Mouse (Mus musculus) urinary bladder, postnatal 14 days (tissue): ENCODE data around the gene Flrt1.
A peak's percentile ranks its signal among the peaks of the same experiment; 100 is the strongest.
"Not testable (repeated sequence)": the region's sequence is repeated elsewhere in the genome, so short reads cannot be mapped to it uniquely, and the experiment has no call there.

ENCODE experiments used
- DNase-seq: peaks from one replicate; pipeline ENCODE4 v3.0.0; 2021; ENCODE audit warnings: low spot score

Gene Flrt1

GRCm38 (mm10) chr19:7103349-7103992 lies 2.1 kb downstream of the Flrt1 start:
- no peak for DNase-seq

GRCm38 (mm10) chr19:7102039-7102438 lies 3.5 kb downstream of the Flrt1 start:
- DNase-seq = no peak

GRCm38 (mm10) chr19:7099620-7100155 lies 5.8 kb downstream of the Flrt1 start:
- DNase-seq = no peak

GRCm38 (mm10) chr19:7092756-7093155 lies 12.8 kb downstream of the Flrt1 start:
- DNase-seq = no peak

GRCm38 (mm10) chr19:7091448-7092050 lies 14.0 kb downstream of the Flrt1 start:
- DNase-seq = no peak

- DNase-seq = no peak
Measured at GRCm38 (mm10) chr19:7090369-7091064, 15.0 kb downstream of the Flrt1 start.

GRCm38 (mm10) chr19:7089842-7090251 lies 15.7 kb downstream of the Flrt1 start:
- no peak for DNase-seq

GRCm38 (mm10) chr19:7089050-7089449 lies 16.5 kb downstream of the Flrt1 start:
- no peak for DNase-seq

- DNase-seq = no peak
Measured at GRCm38 (mm10) chr19:7088558-7088957, 17.0 kb downstream of the Flrt1 start.

- DNase-seq = no peak
Measured at GRCm38 (mm10) chr19:7084734-7085133, 20.8 kb downstream of the Flrt1 start.

GRCm38 (mm10) chr19:7083035-7083794 lies 22.3 kb downstream of the Flrt1 start:
- no peak for DNase-seq

- no peak for DNase-seq
Measured at GRCm38 (mm10) chr19:7081516-7082266, 23.8 kb downstream of the Flrt1 start.

- DNase-seq = no peak
Measured at GRCm38 (mm10) chr19:7078271-7078670, 27.3 kb downstream of the Flrt1 start.

GRCm38 (mm10) chr19:7077666-7078065 lies 27.9 kb downstream of the Flrt1 start:
- no peak for DNase-seq

- not testable (repeated sequence) for DNase-seq
Measured at GRCm38 (mm10) chr19:7075336-7075735, 30.2 kb downstream of the Flrt1 start.

GRCm38 (mm10) chr19:7073997-7074781 lies 31.3 kb downstream of the Flrt1 start:
- DNase-seq = no peak

- no peak for DNase-seq
Measured at GRCm38 (mm10) chr19:7072221-7072620, 33.3 kb downstream of the Flrt1 start.

- no peak for DNase-seq
Measured at GRCm38 (mm10) chr19:7070775-7071174, 34.8 kb downstream of the Flrt1 start.

GRCm38 (mm10) chr19:7069781-7070763 lies 35.5 kb downstream of the Flrt1 start:
- DNase-seq = peak; percentile 47
